Mouse (Mus musculus): Measurements from ENCODE around the gene Bend6.
"Not testable (repeated sequence)": the region's sequence is repeated elsewhere in the genome, so short reads cannot be mapped to it uniquely, and the experiment has no call there.

Gene Bend6

DNA sequence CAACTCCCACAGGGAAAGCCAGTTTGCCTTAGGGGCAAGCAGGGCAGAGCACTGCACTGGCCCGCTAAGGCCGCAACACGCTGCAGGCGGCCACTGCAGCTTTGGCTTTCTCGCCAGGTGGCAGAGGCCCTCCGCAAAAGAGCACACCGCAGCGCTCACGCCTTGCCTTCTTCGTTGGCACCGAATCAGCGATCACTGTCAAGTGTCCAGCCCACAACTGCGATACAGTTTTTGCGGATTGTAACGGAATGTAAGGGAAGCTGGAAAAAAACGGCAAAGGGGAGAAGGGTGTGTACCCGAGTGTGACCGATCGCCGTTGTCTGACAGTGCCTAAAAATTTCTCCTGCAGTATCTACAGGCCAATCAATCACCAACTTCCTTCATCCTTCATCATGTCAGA, 689 bp downstream of the Bend6 start:
- no peak for DNase-seq (ENCODE audit: low spot score in 2 of 2)

DNA sequence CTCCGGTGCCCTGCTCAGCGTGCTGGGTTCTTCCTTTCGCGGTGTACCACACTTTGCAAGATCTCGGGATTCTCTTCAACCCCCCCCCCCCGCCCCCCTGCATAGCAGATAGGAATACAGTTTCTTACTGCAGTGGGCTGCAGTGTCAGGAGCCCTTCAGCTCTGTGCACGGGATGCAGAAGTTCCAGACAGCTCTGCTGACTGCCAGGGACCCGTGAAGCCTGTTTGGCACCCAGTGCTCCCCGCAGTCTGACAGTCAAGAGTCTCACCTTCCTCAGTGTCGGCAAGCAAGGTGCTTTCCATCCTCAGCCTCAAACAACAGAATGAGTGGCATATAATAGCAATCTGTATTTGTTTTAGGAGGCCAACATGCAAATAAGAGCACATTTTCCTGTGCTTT, 1.4 kb downstream of the Bend6 start:
- DNase-seq (ENCODE audit: low spot score in 2 of 2): no peak

DNA sequence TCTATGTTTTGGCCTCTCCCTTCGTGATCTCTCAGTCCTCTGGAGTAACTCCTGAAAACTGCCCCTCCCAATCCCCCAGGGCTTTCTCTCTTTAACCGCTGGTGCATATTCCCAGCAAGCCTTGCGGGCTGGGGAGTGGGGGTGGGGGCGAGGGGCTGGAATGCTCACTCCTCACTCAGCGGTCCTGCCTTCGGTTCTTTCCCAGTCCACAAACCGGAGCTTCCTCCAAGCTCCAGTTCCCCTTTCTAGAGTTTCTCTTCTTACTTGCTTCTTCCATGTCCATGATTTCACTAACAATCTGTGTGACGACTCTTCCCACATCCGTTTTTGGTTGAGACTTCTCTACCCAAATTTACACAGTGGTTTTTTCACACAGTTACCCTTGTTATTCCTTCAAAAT, 4.0 kb downstream of the Bend6 start:
- DNase-seq (ENCODE audit: low spot score in 2 of 2): no peak

DNA sequence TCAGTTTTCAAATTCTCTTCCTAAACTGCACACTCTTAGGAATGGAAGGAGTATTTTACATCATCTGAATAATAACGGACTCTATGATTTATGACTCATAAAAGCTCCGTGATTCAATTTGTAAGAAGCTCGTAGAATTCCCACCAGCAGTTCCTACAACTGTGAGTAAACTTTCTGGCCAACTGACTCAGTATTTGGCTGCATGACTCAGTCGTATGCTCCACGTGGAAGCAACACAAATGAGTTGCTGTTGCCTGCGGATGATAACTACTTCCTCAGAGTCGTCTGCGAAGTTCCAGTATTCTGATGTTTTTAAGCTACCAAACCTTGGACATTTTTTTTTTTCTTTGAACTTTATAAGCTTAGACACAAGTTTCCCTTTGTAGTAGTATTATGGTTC, 7.4 kb downstream of the Bend6 start:
- DNase-seq (ENCODE audit: low spot score in 2 of 2): no peak

DNA sequence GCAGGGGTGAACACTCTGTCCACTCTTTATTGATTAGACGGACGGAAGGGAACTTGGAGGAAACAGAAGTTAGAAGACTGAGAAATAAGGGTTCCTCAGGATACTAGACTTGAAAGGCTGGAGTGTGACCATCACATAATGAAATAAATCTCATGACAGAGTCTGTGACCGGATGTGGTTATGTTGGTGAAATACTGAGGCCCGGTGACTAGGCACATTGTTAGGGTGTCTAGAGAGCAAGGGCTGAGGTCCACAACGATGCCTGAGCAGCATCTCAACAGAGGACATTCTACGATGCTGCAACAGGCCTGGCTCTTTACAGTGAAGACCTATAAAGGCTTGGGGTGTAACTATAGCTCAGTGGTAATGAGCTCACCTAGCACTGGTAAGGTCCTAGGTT, 9.2 kb downstream of the Bend6 start:
- no peak for DNase-seq (ENCODE audit: low spot score in 2 of 2)

DNA sequence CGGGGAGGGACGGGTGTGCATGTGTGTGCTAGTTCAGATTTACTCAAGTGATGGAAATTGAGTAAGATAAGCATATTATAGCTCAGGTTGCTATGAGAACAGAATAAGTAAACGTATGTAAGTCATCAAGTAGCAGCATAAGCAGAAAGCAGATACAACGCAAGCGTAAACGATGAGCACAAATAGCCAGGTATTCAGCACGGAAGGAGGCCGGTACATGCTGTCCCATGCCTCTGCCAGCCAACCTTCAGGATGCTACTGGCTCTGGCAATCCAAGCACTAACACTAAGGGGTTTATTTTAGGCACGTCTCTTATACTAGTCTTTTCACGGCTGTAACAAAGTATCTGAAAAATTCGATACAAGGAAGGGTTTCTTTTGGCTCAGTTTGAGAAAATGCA, 10.2 kb downstream of the Bend6 start:
- no peak for DNase-seq (ENCODE audit: low spot score in 2 of 2)

DNA sequence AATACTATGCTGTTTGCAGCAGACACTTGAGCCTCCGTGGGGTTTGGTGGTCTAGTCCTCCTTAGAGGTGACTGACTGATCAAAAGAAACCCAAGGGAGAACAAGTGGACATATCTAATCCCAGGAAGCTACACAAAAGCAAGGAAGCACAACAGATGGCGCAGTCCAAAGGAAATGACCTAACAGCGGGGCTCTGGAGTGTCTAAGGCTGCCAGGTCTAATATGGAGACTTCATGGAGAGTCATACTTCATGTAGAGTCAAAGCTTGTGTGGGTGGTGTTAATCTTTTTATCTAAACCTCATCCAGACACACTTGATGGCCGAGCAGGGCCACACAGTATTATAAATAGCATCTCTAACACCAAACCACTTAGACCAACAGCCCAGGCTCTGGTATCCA, 10.9 kb downstream of the Bend6 start:
- no peak for DNase-seq (ENCODE audit: low spot score in 2 of 2)

DNA sequence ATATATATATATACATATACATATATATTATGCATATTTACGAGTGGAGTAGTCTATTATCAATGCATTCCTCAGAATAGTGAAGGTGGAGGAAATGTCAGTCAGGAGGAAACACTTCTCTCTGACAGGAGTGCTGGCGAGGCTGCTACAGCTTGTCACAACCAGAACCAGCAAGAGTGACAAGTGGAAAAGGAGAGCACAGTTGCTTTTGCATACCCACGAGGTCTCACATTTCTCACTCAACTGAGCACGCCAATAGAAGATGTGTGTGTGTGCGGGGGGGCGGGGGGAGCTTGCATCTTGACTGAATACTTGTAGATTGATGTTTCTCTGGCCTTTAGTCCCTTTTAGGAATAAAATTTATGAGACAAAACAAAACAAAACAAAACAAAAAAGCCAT, 11.5 kb downstream of the Bend6 start:
- no peak for DNase-seq (ENCODE audit: low spot score in 2 of 2)

DNA sequence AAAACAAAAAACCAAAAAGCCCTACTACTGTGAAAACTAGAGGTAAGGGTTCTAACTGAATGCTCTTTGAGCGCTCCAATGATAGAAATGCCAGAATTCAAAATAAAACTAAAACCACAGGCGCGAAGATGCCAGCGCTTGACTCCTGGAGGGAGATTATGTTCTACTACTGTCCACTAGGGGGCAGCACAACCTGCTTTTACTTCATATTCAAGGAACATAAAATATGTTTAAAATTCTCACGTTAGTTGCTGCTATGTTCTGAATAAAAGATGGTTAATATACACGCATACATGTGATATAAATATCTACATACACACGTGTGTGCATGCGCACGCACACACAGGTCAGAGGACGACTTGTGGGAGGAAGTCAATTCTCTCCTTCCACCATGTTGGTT, 14.8 kb downstream of the Bend6 start:
- peak in 1 of 2 experiments; percentile 70 for DNase-seq (ENCODE audit: low spot score in 2 of 2)

DNA sequence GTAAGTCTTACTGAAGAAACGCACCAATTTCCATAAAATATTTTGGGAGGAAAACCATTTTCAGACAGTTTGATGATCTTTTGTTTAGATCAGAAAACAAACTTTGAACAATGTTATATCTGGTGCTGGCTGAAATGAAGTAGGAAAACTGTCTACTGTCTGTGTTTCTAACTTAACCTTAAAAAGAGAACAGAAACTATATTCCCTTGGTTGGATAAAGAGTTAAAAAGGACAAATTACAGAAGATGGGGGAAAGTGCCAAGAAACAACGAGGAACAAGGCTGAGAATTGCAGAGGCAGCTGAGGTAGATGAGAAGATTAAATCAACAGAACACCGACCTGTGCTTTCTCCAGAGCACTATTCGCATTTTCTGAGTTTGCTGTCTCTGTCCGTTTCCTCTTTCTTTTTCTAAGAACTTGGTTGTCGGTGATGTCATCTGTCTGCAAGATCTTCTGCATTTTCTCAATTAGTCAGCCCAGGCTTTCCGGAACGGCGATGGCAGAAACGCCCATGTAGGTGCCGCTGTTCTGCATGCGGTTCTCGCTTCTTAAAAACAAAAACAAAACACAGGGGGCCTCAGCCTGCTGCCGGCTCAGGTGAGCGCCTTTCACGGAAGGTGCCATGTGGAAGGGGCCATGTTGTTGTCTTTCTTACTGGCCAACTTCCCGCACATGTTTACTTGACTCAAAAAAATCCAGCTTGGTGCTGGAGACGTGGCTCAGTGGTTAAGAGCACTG, 24.3 kb downstream of the Bend6 start:
- peak; percentile 22 to 67 for DNase-seq (ENCODE audit: low spot score in 2 of 2)

DNA sequence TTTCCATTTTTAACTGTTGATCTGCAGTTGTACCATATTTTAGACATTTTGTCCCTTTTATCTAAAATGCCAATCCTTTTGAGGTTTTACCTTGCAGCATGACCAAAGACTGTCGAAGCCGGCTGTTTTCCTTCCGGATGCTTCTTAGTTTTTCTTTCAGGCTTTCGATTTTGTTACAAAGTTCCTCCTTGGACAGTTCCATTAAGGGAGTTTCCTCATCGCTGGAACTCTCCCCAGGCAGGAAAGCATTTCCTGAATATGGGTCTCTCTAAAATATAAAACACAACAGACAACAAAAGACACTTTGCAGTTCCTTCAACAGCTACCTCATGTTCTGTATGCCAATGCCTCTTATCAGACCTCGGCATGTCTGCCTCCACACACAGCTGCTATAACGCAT, 29.4 kb downstream of the Bend6 start:
- no peak for DNase-seq (ENCODE audit: low spot score in 2 of 2)

DNA sequence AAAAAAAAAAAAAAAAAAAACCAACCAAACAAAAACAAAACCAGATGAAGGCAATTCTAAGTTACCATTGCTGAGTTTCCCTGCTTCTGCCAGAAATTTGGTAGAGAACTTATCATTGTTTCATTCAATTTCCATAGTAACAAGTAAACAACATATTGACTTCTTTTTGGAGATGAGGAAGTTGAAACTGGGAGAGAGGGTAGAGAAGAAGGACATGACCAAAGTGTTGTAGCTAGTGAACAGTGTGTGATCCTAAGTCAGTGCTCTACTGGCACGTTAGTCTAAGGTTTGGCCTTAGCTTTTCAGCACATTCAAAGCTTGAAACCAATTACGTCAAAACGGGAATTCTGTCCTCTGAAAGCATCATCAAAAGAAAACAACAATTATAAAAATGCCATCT, 31.2 kb downstream of the Bend6 start:
- DNase-seq (ENCODE audit: low spot score in 2 of 2): no peak

DNA sequence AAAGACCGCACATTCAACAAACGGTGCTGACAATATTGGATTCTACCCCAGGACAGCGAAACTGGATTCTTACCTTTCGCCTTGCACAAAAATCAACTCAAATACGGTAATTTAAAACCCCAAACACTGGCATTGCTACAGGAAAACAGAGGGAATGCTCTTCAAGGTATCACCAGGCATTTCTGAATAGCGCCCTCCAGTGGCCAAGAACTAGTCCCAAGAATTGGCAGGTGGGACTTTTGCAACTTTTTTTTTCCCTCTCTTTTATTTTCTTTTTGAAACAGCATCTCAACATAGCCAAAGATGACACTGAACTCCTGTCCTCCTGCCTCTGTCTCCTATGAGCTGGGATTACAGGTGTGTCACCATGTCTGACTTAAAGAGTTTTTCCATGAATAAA, 31.9 kb downstream of the Bend6 start:
- DNase-seq (ENCODE audit: low spot score in 2 of 2): no peak

DNA sequence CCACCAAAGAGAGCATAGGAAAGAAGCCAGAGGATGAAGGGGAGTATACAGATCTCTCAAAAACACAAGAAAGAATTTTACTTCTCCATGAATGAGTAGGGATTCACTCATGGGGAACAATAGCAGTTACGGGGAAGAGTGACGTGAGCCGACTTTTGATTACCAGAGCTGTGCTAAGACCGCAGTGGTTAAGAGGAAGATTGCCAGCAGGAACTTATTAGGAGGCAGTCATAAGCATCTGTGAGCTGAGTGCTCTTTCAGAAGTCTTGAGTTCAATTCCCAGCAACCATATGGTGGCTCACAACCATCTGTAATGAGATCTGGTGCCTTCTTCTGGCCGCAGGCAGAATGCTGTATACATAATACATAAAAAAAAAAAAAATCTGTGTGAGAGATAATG, 34.1 kb downstream of the Bend6 start:
- DNase-seq (ENCODE audit: low spot score in 2 of 2): no peak

DNA sequence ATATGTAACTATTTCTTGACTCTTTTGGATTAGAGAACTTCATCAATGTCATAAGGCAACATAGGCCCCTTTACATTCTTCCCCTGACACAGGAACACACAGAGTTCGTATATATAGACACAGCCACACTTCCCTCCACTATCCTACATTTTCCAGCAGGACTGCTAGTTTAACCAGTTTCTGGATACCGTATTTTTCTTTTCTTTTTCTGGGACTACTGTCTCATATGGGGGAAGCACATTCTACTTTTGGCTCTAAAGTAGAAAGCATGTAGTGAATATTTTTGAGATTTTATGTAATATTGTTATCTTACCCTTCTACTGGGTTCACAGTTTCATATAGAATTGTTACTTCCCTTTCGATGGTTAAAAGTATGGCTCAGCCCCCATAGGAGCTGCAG, 38.2 kb downstream of the Bend6 start:
- DNase-seq (ENCODE audit: low spot score in 2 of 2): no peak

DNA sequence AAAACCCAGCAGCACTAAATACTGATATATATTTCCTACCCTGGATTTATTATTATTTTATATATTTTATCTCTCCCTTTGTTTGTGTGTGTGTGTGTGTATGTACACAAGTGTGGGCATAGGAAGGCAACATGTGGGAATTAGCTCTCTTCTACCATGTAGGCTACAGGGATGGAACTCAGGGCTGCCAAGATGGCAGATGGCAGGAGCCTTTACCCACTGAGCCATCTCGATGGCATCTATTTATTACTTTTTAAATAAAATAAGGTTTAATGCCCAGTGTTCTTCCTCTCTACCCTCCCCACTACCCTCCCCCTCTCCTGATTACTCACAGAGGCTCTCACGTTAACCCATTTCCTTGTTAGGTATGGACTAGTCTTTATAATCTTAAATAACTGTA, 38.6 kb downstream of the Bend6 start:
- DNase-seq (ENCODE audit: low spot score in 2 of 2): no peak

DNA sequence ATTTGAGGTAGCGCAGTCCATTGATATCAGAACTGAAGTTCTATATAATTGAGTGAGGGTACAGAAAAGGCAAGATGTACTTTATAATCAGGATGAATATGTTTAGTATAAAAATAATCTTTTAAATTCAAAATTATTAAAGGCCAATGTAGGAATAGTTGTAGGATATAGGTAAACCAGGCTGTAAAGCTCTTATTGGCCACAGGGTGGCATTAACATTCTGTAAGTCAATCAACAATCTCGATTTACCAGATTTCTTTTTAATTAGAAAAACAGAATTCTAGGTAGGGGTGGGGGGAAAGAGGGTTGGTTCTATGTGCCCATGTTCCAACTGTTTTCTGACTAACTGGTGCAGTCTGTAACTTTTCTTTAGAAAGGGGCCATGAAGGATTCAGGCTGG, 60.8 kb downstream of the Bend6 start:
- no peak for DNase-seq (ENCODE audit: low spot score in 2 of 2)

DNA sequence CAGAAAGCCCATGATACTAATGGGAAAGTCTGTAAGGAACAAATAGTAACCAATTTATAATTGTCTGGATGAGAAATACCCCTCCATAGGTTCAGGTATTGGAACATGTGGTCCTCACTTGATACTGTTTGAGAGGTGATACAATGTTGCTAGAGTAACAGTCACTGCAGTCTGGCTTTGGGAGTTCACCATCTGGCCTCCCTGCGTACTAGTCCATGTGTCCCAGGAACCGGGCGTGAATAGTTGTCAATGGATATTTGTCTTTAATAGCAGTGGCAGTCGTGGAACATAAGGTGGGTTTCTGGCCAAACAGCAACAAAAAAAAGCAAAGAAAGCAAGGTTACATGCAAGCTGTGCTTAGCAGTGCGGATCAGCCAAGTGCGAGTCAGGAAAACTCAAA, 63.8 kb downstream of the Bend6 start:
- DNase-seq (ENCODE audit: low spot score in 2 of 2): no peak

DNA sequence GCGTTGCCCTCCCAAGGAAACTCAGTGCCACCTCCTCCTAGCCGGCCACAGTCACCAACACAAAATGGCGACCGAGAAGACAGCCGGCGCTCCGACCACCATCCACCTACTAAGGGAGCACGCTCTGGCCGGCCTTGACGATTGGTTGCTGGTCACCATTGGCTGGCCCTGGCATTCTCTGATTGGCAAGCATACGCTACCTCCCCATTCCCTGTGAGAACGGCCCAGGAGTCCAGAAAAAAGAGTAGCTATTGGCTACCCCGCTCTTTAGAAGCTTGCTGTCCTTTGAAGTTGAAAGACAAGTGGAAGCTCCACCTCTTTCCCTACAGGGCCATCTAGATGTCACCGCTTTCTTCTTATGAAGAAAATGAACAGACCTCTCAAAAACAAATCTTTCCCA, 68.7 kb downstream of the Bend6 start:
- not testable (repeated sequence) for DNase-seq (ENCODE audit: low spot score in 2 of 2)

DNA sequence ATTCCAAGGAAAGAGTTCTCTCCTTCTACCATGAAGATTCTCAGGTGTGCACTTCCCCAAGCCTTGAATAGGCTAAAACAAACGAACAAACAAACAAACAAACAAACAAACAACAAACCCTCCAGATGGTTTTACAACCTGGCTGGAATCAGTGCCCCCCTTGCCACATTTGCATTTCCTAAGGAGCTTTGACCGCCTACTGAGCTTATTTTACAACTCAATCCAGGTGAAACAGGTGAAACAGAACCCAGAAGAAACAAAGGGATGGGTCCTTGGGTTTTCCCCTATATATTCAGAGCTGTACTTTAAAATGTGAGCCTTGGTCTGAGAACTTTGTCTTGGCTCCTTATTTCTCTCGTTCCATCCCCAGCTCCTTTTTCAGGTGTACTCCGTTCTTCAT, 77.0 kb downstream of the Bend6 start:
- no peak for DNase-seq (ENCODE audit: low spot score in 2 of 2)

DNA sequence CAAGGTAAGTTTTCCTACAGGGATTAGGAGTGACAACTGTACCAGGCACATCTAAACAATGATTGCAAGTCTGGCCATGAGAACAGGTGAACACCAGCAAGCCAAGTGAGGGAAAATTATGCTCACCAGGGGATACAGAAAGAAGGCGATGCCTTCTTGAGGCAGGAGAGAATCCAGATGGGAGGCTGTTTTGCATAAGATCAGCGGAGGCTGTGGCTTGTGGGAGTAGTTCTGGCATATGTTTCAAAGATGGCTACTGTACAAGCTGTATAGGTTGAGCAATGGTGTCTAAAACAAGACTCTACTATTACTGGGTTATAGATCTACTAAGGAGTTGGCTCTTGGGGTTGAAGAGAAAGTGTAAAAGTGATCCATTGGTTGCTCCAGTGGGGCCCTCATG, 89.7 kb downstream of the Bend6 start:
- DNase-seq (ENCODE audit: low spot score in 2 of 2): no peak

DNA sequence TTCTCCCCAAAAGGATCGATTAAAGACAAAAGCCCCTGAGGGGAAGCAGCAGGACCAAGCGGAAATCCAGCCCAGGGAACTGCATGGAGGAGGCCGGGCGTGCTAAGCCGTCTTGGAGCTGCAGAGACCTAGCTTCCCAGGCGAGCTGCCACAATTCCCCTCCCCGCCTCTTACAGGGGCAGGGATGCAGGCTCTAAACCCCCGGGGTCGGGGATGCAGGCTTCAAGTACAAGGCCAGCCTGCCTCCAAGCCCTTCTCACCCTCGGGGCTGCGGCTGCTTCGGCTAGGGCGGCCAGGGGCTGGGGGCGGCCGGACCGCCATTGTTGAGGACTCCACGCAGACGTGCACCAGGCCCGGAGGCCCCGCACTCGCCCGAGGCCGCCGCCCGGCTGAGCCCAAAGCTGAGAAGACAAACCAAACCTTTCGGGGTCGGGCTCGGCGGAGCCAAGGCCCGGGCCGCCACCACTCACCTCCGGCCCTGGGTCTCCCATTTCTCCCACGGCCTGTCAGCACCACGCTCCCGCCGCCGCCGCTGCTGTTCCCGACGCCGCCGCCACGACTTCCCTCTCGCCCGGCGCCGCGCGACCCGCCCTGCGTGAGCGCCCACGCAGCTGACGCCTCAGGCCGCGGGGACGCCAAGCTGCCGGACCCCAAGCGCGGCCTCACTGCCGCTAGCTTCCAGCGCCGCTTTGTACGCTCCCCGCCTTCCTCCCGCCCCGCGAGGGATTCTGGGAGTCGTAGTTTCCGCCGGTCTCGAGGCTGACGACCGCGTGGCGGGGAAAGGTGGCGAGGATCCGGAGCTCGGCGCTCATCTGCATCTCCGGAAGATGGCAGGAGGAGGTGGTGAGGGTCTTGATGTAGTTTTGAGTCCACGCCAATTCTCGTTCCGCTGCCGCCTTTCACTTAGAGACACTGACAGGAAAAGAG, 93.5 kb downstream of the Bend6 start, which contains the start of gene Zfp451:
Gene Zfp451, minus strand, starts transcription at position 728 of the 927 bp plus-strand sequence.
- DNase-seq (ENCODE audit: low spot score in 2 of 2): peak; percentile 87 to 94

DNA sequence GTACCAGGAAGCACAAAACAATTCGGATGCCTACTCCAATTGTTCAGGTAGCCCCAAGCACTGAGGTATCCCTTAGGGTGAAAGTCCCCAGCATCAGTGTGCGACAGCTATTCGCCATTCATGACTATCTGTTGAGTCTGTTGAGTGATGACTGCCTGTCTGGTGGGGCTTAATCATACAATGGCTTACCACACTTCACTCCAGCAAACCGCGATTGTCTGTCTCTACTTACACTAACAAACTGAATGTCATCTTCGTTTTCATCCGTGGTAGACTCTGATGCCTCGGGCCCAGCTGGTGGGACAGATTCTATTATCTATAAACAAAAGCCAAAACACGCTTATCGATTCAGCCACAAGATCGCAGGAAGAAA, 94.1 kb downstream of the Bend6 start:
- no peak for DNase-seq (ENCODE audit: low spot score in 2 of 2)

Data from spleen, postnatal 4 days (tissue).